Mouse (Mus musculus) cerebellum, postnatal 25 days (tissue): ENCODE measurements around the gene Tctex1d4.

Source experiments
- DNase-seq, 2 experiments: peaks; one replicate each; pipeline ENCODE4 v3.0.0; 2021; ENCODE audit warnings: mixed read lengths in 2 of 2

Gene Tctex1d4

GRCm38 (mm10) chr4:117126675-117127290 lies at the start of gene Tctex1d4:
Gene Tctex1d4 (plus strand): TSS chr4:117126794.
- DNase-seq, result no peak

DNA sequence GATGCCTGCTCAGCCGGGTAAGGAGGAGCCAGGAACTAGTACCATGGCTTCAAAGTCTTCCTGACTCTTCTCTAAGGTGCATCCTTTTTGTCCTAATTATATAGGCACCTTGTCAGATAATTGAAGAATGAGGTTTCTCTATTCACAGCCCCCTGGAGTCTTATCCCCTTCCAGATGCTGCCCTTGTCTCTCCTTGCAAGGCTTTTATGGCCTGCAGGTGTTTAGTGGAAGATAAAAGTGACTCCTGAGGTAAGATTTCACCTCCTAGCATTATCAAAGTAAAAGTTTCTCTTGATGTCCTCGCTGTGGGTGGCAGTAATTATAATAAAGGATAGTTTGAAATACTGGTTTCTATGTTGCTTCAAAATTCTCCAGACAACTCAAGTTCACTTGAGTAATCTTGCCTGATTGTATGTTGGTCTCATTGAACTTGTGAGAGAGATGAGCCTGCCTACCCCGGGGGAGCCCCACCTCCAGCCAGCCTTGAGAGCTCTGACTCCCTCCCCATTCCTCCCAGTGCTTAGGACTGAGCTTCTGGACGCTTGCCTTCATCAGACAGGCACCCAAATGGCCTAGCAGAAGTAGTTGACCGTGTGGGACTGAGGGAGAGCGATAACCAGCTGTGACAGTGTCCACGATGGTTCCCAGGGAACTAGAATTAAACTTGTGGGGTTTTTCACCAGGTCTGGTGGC lies 38.5 kb upstream of the Tctex1d4 start:
- DNase-seq, result no peak

GRCm38 (mm10) chr4:117090586-117090985 lies 36.0 kb upstream of the Tctex1d4 start:
- DNase-seq, result no peak

DNA sequence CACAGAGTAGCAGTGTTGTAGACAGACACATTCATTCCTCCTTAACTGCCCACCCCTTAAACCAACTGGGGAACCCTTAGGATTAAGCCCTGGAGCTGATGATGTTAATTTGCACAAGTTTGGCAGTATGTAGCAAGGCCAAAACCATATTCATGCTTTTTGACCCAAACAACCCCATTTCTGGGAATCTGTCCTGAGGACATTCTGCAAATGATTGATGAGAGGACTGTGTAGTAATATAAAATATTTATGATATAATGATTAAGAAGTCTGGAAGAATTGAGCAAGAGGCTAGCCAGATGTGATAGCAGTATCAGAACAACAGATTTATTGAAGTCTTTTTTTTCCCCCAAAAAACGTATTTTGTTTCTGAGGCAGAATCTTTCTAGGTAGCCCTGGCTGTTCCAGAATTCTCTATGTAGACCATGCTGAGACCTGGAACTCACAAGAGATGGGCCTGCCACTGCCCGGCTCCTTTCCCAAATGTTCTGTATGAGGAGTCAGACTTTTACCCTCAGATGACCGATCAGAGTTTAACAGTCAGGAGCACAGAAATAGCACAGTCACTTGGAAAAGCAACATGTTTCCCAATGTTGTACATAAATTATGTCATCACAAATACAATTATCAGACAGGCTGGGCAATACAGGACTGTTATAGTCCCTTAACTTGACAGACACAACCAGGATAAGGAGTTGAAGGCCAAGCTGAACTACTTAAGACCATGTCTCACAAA lies 31.8 kb upstream of the Tctex1d4 start:
- DNase-seq, result no peak

DNA sequence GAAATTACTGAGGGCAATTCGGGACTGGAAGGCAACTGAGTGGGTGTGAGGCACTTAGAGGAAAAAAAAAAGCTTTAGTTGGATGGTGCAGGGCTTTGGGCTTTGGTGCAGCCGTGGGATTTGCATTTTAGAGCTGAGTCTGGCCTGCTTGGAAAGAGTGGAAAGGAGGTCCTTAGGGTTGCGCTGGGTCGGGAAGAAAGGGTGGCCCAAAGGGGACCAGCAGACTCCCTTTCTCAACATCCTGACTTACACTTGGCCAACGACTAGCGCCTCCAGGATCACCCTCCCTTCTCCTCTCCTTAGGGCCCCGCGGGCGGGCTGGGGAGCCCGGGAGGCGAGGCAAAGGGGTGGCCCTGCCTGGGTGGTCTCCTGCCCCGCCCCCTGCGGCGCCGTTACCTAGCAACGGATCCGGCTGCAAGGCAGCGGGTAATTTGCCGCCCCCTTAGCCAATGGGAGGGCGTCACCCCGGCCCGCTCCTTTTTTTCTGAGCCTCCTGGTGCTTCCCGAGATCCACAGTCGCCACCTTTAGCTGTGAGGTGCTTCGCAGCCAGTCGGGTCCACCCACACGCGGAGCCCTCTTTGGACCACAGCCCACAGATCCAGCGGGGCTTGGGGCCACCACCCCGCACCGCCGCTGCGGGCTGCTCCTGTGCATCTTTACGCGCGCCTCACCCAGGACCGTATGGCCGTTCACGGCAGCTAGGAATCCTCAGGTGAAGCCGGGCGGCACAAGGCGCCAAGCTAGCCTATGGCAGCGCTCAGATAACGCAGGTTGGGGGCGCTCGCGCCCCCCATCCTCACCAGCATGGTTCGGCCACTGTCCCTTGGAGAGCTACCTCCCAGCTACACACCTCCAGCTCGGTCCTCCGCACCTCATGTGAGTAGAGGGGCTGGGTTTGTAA lies 30.8 kb upstream of the Tctex1d4 start, which contains the start of gene Ptch2:
Gene Ptch2, plus strand, starts transcription at position 525 of the 902 bp plus-strand sequence.
- DNase-seq, result peak; percentile 47 to 66

GRCm38 (mm10) chr4:117096666-117097065 lies 29.9 kb upstream of the Tctex1d4 start:
- no peak for DNase-seq

DNA sequence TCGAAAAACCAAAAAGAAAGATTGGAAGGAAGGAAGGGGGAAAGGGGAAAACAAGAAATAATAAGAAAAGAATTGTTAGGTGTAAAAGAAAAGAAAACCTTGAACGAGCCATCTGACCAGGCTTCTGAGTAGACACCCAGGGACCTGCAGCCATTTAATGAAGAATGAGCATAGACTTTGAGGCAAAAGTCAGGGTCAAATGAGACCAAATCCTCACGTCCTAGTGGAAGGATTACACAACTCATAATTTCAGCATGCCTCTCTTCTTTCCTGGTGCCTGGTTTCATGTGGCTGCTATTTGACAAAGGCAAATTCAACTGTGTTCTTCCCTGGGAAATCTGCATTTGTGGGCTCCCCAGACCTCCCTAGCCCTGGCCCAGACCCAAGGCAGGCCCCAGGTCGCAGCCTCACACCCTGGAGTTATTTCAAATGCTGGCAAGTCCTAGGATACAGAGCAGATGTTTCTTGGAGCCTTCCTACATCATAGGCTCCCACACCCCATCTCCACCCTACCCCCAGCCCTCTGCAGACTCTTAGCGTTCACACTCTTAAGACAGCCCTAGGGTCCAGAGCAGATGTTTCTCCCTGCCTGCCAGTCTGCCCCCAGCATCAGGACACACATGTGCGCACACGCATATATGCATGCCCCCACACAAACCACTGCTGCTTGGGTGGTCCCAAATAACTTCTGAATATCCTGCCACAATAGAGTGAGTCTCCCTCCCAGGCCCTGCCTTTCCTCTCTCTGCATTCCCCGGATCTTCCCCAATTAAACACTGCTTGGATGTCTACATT lies 28.4 kb upstream of the Tctex1d4 start:
- no peak for DNase-seq

DNA sequence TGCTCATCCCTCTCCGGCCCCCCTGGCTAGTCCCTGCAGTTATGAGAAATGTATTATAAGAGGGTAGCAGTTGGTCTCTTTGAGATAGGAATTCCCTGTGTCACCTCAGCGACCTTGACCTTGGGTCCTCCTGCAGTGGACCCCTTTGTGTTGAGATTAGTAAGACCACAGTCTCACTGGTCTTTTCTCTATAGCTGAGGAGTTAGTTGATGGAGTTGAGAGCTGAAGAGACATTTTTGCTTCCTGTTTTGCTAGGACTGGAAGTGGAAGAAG lies 27.9 kb upstream of the Tctex1d4 start:
- no peak for DNase-seq

GRCm38 (mm10) chr4:117100036-117100435 lies 26.6 kb upstream of the Tctex1d4 start:
- DNase-seq, result no peak

DNA sequence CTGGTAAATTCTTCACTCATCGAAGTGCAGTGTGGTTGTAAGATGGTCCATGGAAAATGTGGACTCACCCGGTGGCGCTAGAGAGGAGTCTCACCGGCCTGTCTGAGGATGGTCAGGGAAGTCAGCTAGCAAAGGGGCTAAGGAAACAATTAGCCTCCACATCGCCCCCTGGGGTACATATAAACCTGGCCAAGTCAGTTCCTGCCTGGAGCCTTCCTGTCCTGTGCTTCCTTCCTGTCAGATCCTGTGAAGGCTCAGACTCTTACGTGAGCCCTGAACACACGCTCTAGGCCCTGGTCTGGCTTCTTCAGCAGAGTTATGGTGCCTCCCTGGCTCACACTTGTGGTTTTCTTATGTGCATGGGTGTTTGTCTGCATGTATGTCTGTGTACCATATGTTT lies 25.4 kb upstream of the Tctex1d4 start:
- DNase-seq, result no peak

- no peak for DNase-seq
These were observed 21.9 kb upstream of the Tctex1d4 start for GRCm38 (mm10) chr4:117104672-117105071.

DNA sequence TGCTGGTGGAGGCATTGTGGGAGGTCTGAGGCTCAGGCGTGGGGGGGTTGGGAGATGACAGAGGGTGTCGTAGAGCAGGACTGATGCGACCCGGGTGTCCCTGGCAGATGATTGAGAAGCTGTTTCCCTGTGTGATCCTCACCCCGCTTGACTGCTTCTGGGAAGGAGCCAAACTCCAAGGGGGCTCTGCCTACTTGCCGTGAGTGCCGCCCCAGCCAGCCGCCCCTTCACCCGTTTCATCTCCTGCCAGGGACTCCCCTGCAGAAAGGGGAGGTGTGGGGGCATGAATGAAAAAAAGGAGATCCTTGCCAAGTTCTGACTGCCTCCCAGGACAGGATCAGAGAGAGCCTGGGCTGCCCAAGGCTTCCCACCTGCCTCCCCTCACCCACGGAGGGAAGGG lies 21.5 kb upstream of the Tctex1d4 start:
- DNase-seq, result no peak

GRCm38 (mm10) chr4:117107813-117108523 lies 18.6 kb upstream of the Tctex1d4 start:
- DNase-seq, result no peak

DNA sequence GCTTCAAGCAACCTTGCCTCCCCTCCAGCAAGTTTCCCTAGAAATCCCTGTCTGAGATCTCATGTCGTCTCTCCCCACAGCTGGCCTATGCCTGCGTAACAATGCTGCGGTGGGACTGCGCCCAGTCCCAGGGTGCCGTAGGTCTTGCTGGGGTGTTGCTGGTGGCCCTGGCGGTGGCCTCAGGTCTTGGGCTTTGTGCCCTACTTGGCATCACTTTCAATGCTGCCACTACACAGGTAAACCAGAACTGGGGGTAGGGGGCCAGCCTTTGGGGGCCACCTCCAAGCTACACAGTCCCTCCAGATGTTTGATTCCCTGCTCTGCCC lies 18.1 kb upstream of the Tctex1d4 start:
- DNase-seq, result no peak

GRCm38 (mm10) chr4:117109330-117109729 lies 17.3 kb upstream of the Tctex1d4 start:
- DNase-seq, result no peak

DNA sequence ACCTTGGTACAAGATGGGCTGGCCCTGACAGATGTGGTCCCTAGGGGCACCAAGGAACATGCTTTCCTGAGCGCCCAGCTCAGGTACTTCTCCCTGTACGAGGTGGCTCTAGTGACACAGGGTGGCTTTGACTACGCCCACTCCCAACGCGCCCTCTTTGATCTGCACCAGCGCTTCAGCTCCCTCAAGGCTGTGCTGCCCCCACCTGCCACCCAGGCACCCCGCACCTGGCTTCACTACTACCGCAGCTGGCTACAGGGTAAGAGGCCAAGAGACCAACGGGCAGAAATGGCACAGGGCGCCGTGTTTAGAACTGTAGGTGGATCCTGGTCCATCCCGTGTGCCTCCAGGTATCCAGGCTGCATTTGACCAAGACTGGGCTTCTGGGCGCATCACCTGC lies 16.3 kb upstream of the Tctex1d4 start:
- DNase-seq, result no peak

- DNase-seq, result no peak
These were observed 15.6 kb upstream of the Tctex1d4 start for GRCm38 (mm10) chr4:117110985-117111384.

DNA sequence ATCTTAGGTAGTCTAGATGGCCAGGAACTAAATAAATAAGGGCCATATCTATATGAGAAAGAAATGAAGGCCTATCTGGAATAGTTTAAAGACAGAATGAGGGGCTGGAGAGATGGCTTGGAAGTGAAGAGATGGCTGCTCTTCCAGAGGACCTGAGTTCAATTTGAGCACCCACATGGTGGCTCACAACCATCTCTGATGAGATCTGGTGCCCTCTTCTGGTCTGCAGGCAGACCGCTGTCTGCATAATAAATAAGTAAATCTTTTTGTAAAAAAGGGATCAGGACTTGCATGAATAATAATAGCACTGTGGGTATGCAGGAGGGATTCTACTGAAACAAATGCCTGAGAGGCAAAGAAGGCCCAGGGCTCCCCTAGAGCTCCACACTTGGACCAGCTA lies 13.4 kb upstream of the Tctex1d4 start:
- DNase-seq, result no peak

- no peak for DNase-seq
These were observed 11.0 kb upstream of the Tctex1d4 start for GRCm38 (mm10) chr4:117115592-117115991.

- DNase-seq, result no peak
These were observed 8.7 kb upstream of the Tctex1d4 start for GRCm38 (mm10) chr4:117117931-117118330.

DNA sequence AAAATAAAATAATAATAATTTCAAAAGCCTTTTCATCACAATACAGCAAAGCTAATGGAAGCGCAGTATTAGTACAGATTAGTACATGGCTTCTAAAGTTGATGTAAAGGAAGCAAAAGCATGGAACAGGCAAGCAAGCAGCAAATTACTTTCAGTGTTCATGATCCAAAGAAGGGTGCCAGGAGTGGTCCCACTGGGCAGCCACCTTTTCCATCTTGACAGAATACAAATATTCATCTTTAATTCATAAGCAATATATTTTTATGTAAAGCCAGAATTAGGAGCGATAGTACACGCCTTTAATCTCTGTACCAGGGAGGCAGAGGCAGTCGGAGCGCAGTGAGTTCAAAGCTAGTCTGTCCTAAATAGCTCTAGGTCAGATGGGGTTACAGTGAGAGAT lies 7.0 kb upstream of the Tctex1d4 start:
- no peak for DNase-seq

DNA sequence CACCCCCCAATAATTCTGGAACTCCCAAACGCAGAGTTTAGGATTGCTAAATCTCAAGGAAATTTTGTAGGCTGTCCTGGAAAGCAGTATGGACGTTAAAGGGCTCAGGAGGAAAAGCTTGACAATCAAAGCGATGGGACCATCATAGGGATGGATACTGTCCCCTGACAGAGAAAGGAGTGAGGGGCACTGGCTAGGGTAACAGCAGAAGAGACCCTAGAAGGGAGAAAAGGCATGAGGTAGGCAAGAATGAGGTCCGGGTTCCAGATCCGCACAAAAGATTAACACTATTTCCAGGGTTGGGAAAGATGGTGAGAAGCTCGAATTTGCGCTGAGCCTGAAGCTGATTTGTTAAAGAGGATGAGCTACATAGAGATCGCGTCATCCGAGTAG lies 6.5 kb upstream of the Tctex1d4 start:
- DNase-seq, result no peak
